Mouse (Mus musculus) MEL (cell line): ENCODE measurements around the gene Gen1. TPM values are rescaled to one million over a fixed set of nuclear protein-coding genes. Genes with fewer than 3 reads are reported as not detected.

Source experiments
- DNase-seq: peaks from one replicate; pipeline ENCODE4 v3.0.0; 2011; ENCODE audit warnings: low read depth, low spot score
- H3K27ac ChIP-seq: 2 replicates; pipeline ENCODE4 v1.5.1; 2012; ENCODE audit warnings: low read depth, mild to moderate bottlenecking, control low read depth, low read length, moderate library complexity; ENCODE audit not compliant: control insufficient read depth
- H3K27me3 ChIP-seq, 2 experiments: fragments of 150-350 bp in 1 of 2; sonication (generic) in 1 of 2; 2 replicates each; pipeline ENCODE4 v1.6.1; 2012; ENCODE audit warnings: low read length in 2 of 2, mild to moderate bottlenecking in 2 of 2, improper control_type of control experiment in 1 of 2, moderate library complexity in 1 of 2; ENCODE audit not compliant: insufficient read depth in 2 of 2, control insufficient read depth in 1 of 2
- H3K36me3 ChIP-seq, 2 experiments: 2 replicates each; pipeline ENCODE4 v1.6.1; 2012 to 2014; ENCODE audit warnings: low read length in 2 of 2, improper control_type of control experiment in 1 of 2, inconsistent platforms in 1 of 2, mild to moderate bottlenecking in 1 of 2; ENCODE audit not compliant: insufficient read depth in 2 of 2, control insufficient read depth in 1 of 2
- H3K4me1 ChIP-seq, 2 experiments: fragments of 150-350 bp in 1 of 2; sonication (generic) in 1 of 2; 2 replicates each; pipeline ENCODE4 v1.6.1; 2012; ENCODE audit warnings: low read length in 2 of 2, improper control_type of control experiment in 1 of 2, mild to moderate bottlenecking in 1 of 2; ENCODE audit not compliant: insufficient read depth in 2 of 2, control insufficient read depth in 1 of 2
- H3K4me3 ChIP-seq, 2 experiments: fragments of 150-350 bp in 1 of 2; sonication (generic) in 1 of 2; 2 replicates each; pipeline ENCODE4 v1.5.1; 2012; ENCODE audit warnings: low read depth in 2 of 2, low read length in 2 of 2, mild to moderate bottlenecking in 2 of 2, moderate library complexity in 2 of 2, control low read depth in 1 of 2, improper control_type of control experiment in 1 of 2; ENCODE audit not compliant: control insufficient read depth in 1 of 2, insufficient read depth in 1 of 2
- H3K79me2 ChIP-seq: 2 replicates; pipeline ENCODE4 v1.6.1; 2012; ENCODE audit warnings: mild to moderate bottlenecking, low read length, moderate library complexity; ENCODE audit not compliant: control insufficient read depth, poor library complexity, insufficient read depth
- H3K9ac ChIP-seq: 2 replicates; pipeline ENCODE4 v1.6.1; 2012; ENCODE audit warnings: low read depth, mild to moderate bottlenecking, control low read depth, low read length, moderate library complexity; ENCODE audit not compliant: control insufficient read depth, poor library complexity, severe bottlenecking
- H3K9me3 ChIP-seq: fragments of 150-350 bp; sonication (generic); replicated peaks from 2 replicates; pipeline ENCODE4 v1.6.1; 2012; ENCODE audit warnings: mild to moderate bottlenecking, low read length, improper control_type of control experiment, moderate library complexity; ENCODE audit not compliant: insufficient read depth
- BHLHE40 ChIP-seq: IDR thresholded peaks from 2 replicates; pipeline ENCODE4 v1.6.1; 2012; ENCODE audit warnings: low read depth, mild to moderate bottlenecking, inconsistent platforms, low read length, improper control_type of control experiment, borderline replicate concordance
- CHD1 ChIP-seq: IDR thresholded peaks from 2 replicates; pipeline ENCODE4 v1.6.1; 2012; ENCODE audit warnings: low read depth, mild to moderate bottlenecking, inconsistent platforms, low read length, improper control_type of control experiment
- CHD2 ChIP-seq: IDR thresholded peaks from 2 replicates; pipeline ENCODE4 v1.6.1; 2011; ENCODE audit warnings: low read length, improper control_type of control experiment
- CTCF ChIP-seq, 3 experiments: IDR thresholded peaks in 2 of 3; conservative IDR thresholded peaks in 1 of 3; 2 replicates each; pipeline ENCODE4 v1.5.1; 2011 to 2012; ENCODE audit warnings: low read length in 3 of 3, low read depth in 2 of 3, mild to moderate bottlenecking in 2 of 3, improper control_type of control experiment in 1 of 3, inconsistent platforms in 1 of 3, mixed read lengths in 1 of 3, moderate library complexity in 1 of 3; ENCODE audit not compliant: control insufficient read depth in 1 of 3, insufficient read depth in 1 of 3, poor library complexity in 1 of 3, severe bottlenecking in 1 of 3
- E2F4 ChIP-seq: IDR thresholded peaks from 2 replicates; pipeline ENCODE4 v1.6.1; 2011; ENCODE audit warnings: low read depth, low read length, improper control_type of control experiment, borderline replicate concordance
- ELF1 ChIP-seq: IDR thresholded peaks from 2 replicates; pipeline ENCODE4 v1.6.1; 2014; ENCODE audit warnings: low read depth, mild to moderate bottlenecking, inconsistent platforms, low read length, improper control_type of control experiment, moderate library complexity
- GABPA ChIP-seq: IDR thresholded peaks from 2 replicates; pipeline ENCODE4 v1.6.1; 2012; ENCODE audit warnings: low read depth, mild to moderate bottlenecking, inconsistent platforms, low read length, improper control_type of control experiment, moderate library complexity
- GATA1 ChIP-seq: IDR thresholded peaks from 2 replicates; pipeline ENCODE4 v1.6.1; 2011; ENCODE audit warnings: low read depth, low read length, improper control_type of control experiment
- HCFC1 ChIP-seq: IDR thresholded peaks from 2 replicates; pipeline ENCODE4 v1.6.1; 2012; ENCODE audit warnings: low read depth, mild to moderate bottlenecking, inconsistent platforms, low read length, improper control_type of control experiment, moderate library complexity
- KAT2A ChIP-seq: conservative IDR thresholded peaks from 2 replicates; pipeline ENCODE4 v1.6.1; 2012; ENCODE audit warnings: low read depth, low read length, improper control_type of control experiment, inconsistent platforms
- MAFK ChIP-seq: IDR thresholded peaks from 2 replicates; pipeline ENCODE4 v1.6.1; 2011; ENCODE audit warnings: low read depth, mild to moderate bottlenecking, low read length, improper control_type of control experiment, borderline replicate concordance
- MAZ ChIP-seq: IDR thresholded peaks from 2 replicates; pipeline ENCODE4 v1.6.1; 2012; ENCODE audit warnings: low read depth, mild to moderate bottlenecking, inconsistent platforms, low read length, improper control_type of control experiment
- MEF2A ChIP-seq: IDR thresholded peaks from 2 replicates; pipeline ENCODE4 v1.6.1; 2014; ENCODE audit warnings: low read depth, mild to moderate bottlenecking, inconsistent platforms, low read length, improper control_type of control experiment; ENCODE audit not compliant: poor library complexity, insufficient replicate concordance, severe bottlenecking; ENCODE audit errors: extremely low read depth
- MXI1 ChIP-seq: IDR thresholded peaks from 2 replicates; pipeline ENCODE4 v1.6.1; 2011; ENCODE audit warnings: mild to moderate bottlenecking, low read depth, low read length, improper control_type of control experiment
- NELFE ChIP-seq: IDR thresholded peaks from 2 replicates; pipeline ENCODE4 v1.6.1; 2011; ENCODE audit warnings: low read depth, low read length, improper control_type of control experiment
- POLR2AphosphoS2 ChIP-seq: IDR thresholded peaks from 2 replicates; pipeline ENCODE4 v1.6.1; 2011; ENCODE audit warnings: low read length, improper control_type of control experiment
- RCOR1 ChIP-seq: IDR thresholded peaks from 2 replicates; pipeline ENCODE4 v1.6.1; 2012; ENCODE audit warnings: low read depth, mild to moderate bottlenecking, inconsistent platforms, low read length, improper control_type of control experiment
- TAL1 ChIP-seq: IDR thresholded peaks from 2 replicates; pipeline ENCODE4 v1.6.1; 2012; ENCODE audit warnings: mild to moderate bottlenecking, inconsistent platforms, low read length, moderate library complexity, mixed read lengths
- TCF12 ChIP-seq: IDR thresholded peaks from 2 replicates; pipeline ENCODE4 v1.6.1; 2014; ENCODE audit warnings: low read depth, mild to moderate bottlenecking, inconsistent platforms, low read length, improper control_type of control experiment, moderate library complexity
- USF1 ChIP-seq: IDR thresholded peaks from 2 replicates; pipeline ENCODE4 v1.6.1; 2014; ENCODE audit warnings: low read depth, mild to moderate bottlenecking, inconsistent platforms, low read length, improper control_type of control experiment, moderate library complexity
- USF2 ChIP-seq, 2 experiments: IDR thresholded peaks; 2 replicates each; pipeline ENCODE4 v1.6.1; 2011 to 2012; ENCODE audit warnings: improper control_type of control experiment in 2 of 2, low read length in 2 of 2, borderline replicate concordance in 1 of 2, inconsistent platforms in 1 of 2, low read depth in 1 of 2, mild to moderate bottlenecking in 1 of 2; ENCODE audit not compliant: insufficient read depth in 1 of 2
- ZC3H11A ChIP-seq: IDR thresholded peaks from 2 replicates; pipeline ENCODE4 v1.6.1; 2012; ENCODE audit warnings: low read depth, mild to moderate bottlenecking, inconsistent platforms, low read length, improper control_type of control experiment
- ZKSCAN1 ChIP-seq: IDR thresholded peaks from 2 replicates; pipeline ENCODE4 v1.6.1; 2012; ENCODE audit warnings: low read depth, mild to moderate bottlenecking, inconsistent platforms, low read length, improper control_type of control experiment, moderate library complexity
- polyA plus RNA-seq, 2 experiments: library from polyadenylated mRNA; stranded (reverse) in 1 of 2; unstranded in 1 of 2; fragments of >175 nt in 1 of 2; fragments of >200 nt in 1 of 2; gene quantifications; 2 replicates each; pipeline versions ENCODE4 v1.2.1 to v1.2.4; 2012; ENCODE audit warnings: low replicate concordance in 2 of 2, low read depth in 1 of 2; ENCODE audit not compliant: insufficient read length in 2 of 2, insufficient read depth in 1 of 2, missing spikeins in 1 of 2
- total RNA-seq: library from RNA; depleted of rRNA; stranded (reverse); fragments of 300-350 nt; gene quantifications from 2 replicates; pipeline ENCODE4 v1.2.3, GENCODE M21; 2012

Gen1 gene
- total and polyA plus RNA-seq, 3 experiments: 10.7 to 15.0 TPM; not detected in 1

DNA sequence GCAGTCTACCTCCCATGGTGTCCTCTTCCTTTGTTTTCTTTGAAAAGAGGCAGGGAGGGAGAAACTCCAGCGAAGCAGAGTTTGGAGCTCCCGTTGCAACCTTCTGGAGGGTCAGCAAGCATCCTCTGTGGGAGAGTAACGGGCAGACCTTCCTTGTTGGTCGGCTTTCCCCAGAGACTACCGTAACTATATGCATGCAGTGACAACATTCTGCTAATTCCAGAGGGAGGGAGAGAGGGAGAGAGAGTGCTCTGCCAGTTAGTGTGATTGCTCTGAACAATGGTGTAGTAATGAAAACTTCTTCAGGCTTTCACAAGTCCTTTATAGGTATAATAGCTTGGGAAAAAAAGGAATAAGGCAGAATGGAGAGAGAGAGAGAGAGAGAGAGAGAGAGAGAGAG lies 40.9 kb downstream of the Gen1 start:
- no peak overlapping the region for H3K4me3 ChIP-seq
- DNase-seq: no peak

DNA sequence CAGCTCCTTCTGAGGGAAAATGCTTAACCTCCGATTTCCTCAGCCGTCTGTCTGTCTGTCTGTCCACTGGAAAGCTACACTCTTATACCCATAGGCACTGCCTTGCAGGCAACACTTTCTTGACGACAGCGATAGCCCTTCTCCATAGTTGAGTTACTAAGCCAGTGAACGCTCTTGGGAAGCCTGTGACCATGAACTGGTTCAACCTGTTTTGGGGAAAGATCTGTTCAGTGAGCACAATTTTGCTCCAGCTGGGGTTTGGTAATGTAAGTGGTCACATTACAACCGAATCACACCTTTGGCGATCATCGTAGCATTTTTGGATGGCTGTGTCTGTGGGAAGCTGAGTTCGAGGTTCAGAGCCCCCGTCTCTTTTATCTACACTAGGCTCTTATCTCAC lies 42.5 kb downstream of the Gen1 start:
- Histone ChIP-seq H3K9me3 (no peaks in the 10 kb centered on the region), H3K4me3 (no peak overlapping the region), H3K27ac (no peak overlapping the region), H3K27me3 (no peaks in the 10 kb centered on the region; a peak in 1 of 4 replicates), H3K36me3 (peaks cover 0 to 13% of the 10 kb centered on the region in 2 experiments; a peak in 2 of 4 replicates), H3K4me1 (peaks cover 0 to 13% of the 10 kb centered on the region in 2 experiments; a peak in 2 of 4 replicates), H3K9ac (no peak overlapping the region), H3K79me2 (no peaks in the 10 kb centered on the region)
- no peak for DNase-seq
- no peak for TF ChIP-seq ZKSCAN1

More for the DNA sequence above, 40.9 kb downstream of the Gen1 start:
- TF ChIP-seq BHLHE40 (no peak), MAZ (no peak), TAL1 (no peak), ZKSCAN1 (no peak), USF2 (IDR thresholded peaks at IDR 0.05; ENCODE audit: borderline replicate concordance in 1 of 2, insufficient read depth in 1 of 2, low read depth in 1 of 2, low read length in 2 of 2) (no peak), CTCF (IDR thresholded peaks at IDR 0.05 in 2 of 3, conservative IDR thresholded peaks at IDR 0.05 in 1 of 3; ENCODE audit: control insufficient read depth in 1 of 3, insufficient read depth in 1 of 3, low read depth in 2 of 3, low read length in 3 of 3, poor library complexity in 1 of 3, severe bottlenecking in 1 of 3) (no peak), POLR2AphosphoS2 (no peak), MEF2A (no peak), NELFE (no peak), RCOR1 (no peak), TCF12 (no peak)
- Histone ChIP-seq H3K27me3 (no peaks in the 10 kb centered on the region; a peak in 1 of 4 replicates), H3K36me3 (peaks cover 0 to 13% of the 10 kb centered on the region in 2 experiments; a peak in 2 of 4 replicates), H3K9me3 (no peaks in the 10 kb centered on the region), H3K27ac (no peak overlapping the region), H3K9ac (no peak overlapping the region), H3K79me2 (no peaks in the 10 kb centered on the region), H3K4me1 (peaks cover 0 to 13% of the 10 kb centered on the region in 2 experiments; a peak in 2 of 4 replicates)

DNA sequence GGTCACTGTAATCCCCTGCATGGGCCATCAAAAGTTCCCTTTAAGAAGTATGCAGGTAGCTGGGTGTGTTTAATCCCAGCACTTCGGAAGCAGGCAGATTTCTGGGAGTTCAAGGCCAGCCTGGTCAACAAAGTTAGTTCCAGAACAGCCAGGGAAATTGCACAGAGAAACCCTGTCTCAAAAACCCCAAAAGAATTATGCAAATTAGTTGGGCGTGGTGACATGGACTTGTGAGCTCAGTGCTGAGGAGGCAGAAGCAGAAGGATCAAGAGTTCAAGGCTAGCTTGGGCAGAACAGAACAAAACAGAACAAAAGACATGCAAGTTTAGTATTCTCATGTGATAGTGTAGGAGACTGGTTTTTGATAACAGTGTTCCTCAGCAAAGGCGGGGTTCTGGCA lies 43.0 kb downstream of the Gen1 start:
- no peak for DNase-seq
- Histone ChIP-seq H3K9ac (no peak overlapping the region), H3K4me3 (no peak overlapping the region), H3K36me3 (peaks cover 0 to 13% of the 10 kb centered on the region in 2 experiments; a peak in 2 of 4 replicates), H3K27me3 (no peaks in the 10 kb centered on the region; a peak in 1 of 4 replicates), H3K79me2 (no peaks in the 10 kb centered on the region), H3K27ac (no peak overlapping the region), H3K4me1 (peaks cover 0 to 13% of the 10 kb centered on the region in 2 experiments; a peak in 2 of 4 replicates), H3K9me3 (no peaks in the 10 kb centered on the region)
- TF ChIP-seq GABPA: no peak
- no peak for TF ChIP-seq CHD2
- no peak for TF ChIP-seq CHD1
- TF ChIP-seq MAFK: no peak
- TF ChIP-seq NELFE: no peak
- TF ChIP-seq ZC3H11A: no peak
- no peak for TF ChIP-seq TAL1
- TF ChIP-seq HCFC1: no peak
- no peak for TF ChIP-seq GATA1
- no peak for TF ChIP-seq MAZ
- TF ChIP-seq RCOR1: no peak
- TF ChIP-seq KAT2A: no peak
- TF ChIP-seq ELF1: no peak
- no peak for TF ChIP-seq E2F4
- TF ChIP-seq USF2 (IDR thresholded peaks at IDR 0.05; ENCODE audit: borderline replicate concordance in 1 of 2, insufficient read depth in 1 of 2, low read depth in 1 of 2, low read length in 2 of 2): no peak
- TF ChIP-seq TCF12: no peak
- no peak for TF ChIP-seq USF1
- TF ChIP-seq MXI1: no peak
